Mouse (Mus musculus) limb, embryonic 11.5 days (tissue): ENCODE data around the gene Nelfa. TPM values are rescaled to one million over a fixed set of nuclear protein-coding genes. Genes with fewer than 3 reads are reported as not detected.
A peak's percentile ranks its signal among the peaks of the same experiment; 100 is the strongest.

Source experiments
- ATAC-seq: fragments of 200-750 bp; cut with Nextera tagmentation; 2 replicates; pipeline ENCODE4 v1.8.0; 2017; ENCODE audit warnings: low read depth; ENCODE audit not compliant: insufficient number of reproducible peaks, low FRiP score, low TSS enrichment
- DNase-seq: peaks from one replicate; pipeline ENCODE4 v3.0.0-alpha.2; 2015; ENCODE audit warnings: low spot score
- H3K27ac ChIP-seq: fragments of 300-500 bp; sonication (generic); replicated peaks from 2 replicates; pipeline ENCODE4 v1.5.1; 2014; ENCODE audit warnings: low read depth, mild to moderate bottlenecking, low read length
- H3K27me3 ChIP-seq: fragments of 300-500 bp; sonication (generic); 2 replicates; pipeline ENCODE4 v1.6.1; 2014; ENCODE audit warnings: mild to moderate bottlenecking, low read length, mixed read lengths; ENCODE audit not compliant: control insufficient read depth, insufficient read depth
- H3K36me3 ChIP-seq: fragments of 300-500 bp; sonication (generic); 2 replicates; pipeline ENCODE4 v1.6.1; 2014; ENCODE audit warnings: mild to moderate bottlenecking, low read length, moderate library complexity, mixed read lengths; ENCODE audit not compliant: control insufficient read depth, insufficient read depth
- H3K4me1 ChIP-seq: fragments of 300-500 bp; sonication (generic); 2 replicates; pipeline ENCODE4 v1.6.1; 2014; ENCODE audit warnings: low read length, mixed read lengths; ENCODE audit not compliant: control insufficient read depth, insufficient read depth
- H3K4me2 ChIP-seq: fragments of 300-500 bp; sonication (generic); 2 replicates; pipeline ENCODE4 v1.6.1; 2014; ENCODE audit warnings: low read depth, mild to moderate bottlenecking, moderate library complexity; ENCODE audit not compliant: severe bottlenecking
- H3K4me3 ChIP-seq: fragments of 300-500 bp; sonication (generic); 2 replicates; pipeline ENCODE4 v1.5.1; 2014; ENCODE audit warnings: low read depth, low read length
- H3K9ac ChIP-seq: fragments of 300-500 bp; sonication (generic); 2 replicates; pipeline ENCODE4 v1.6.1; 2014; ENCODE audit warnings: mild to moderate bottlenecking, low read length
- H3K9me3 ChIP-seq: fragments of 300-500 bp; sonication (generic); 2 replicates; pipeline ENCODE4 v1.6.1; 2016; ENCODE audit warnings: low read length; ENCODE audit not compliant: control insufficient read depth
- WGBS: fragments of 180-500 bp; shearing (Covaris S2); extraction: QIAGEN DNeasy Blood & Tissue Kit; methylation state at CpG from one replicate; pipeline ENCODE4 v1.1.7; 2014; 5-methylcytosine and 5-hydroxymethylcytosine counted together
- polyA plus RNA-seq: library from polyadenylated mRNA; unstranded; fragments of >200 nt; fragmentation: Nextera tagmentation; extraction: Ambion mirVana; gene quantifications from 2 replicates; pipeline ENCODE4 v1.2.1, GENCODE M21; 2014

Nelfa gene
- 71.0 and 78.7 TPM in 2 replicates for polyA plus RNA-seq

GRCm38 (mm10) chr5:33936120-33936707 lies at the start of gene Nelfa:
TSS of gene Nelfa (minus strand) at chr5:33936413.
- peak within 1 kb of the TSS; percentile 65 for H3K4me2 ChIP-seq
- H3K27me3 ChIP-seq, result no peaks in the 10 kb centered on the region
- H3K9ac ChIP-seq, result peak within 1 kb of the TSS; percentile 94
- H3K36me3 ChIP-seq, result no peaks in the 10 kb centered on the region
- under 1% methylated on average over 61 of the region's 61 CpGs for WGBS
- peak within 1 kb of the TSS; percentile 74 for H3K4me3 ChIP-seq
- H3K9me3 ChIP-seq, result peaks cover 3% of the 10 kb centered on the region; the same call in 1 of the 2 replicates
- H3K4me1 ChIP-seq, result 0 out of 2 replicates have a peak, but pooled peaks cover 8% of the 10 kb centered on the region
- ATAC-seq (peak; percentile 97), DNase-seq (peak; percentile 99)
- H3K27ac ChIP-seq, result peak within 1 kb of the TSS; percentile 89

- H3K36me3 ChIP-seq, result no peaks in the 10 kb centered on the region
- DNase-seq (peak; percentile 94), ATAC-seq (peak; percentile 82)
- H3K27me3 ChIP-seq, result no peaks in the 10 kb centered on the region
- under 1% methylated on average over 84 of the region's 88 CpGs for WGBS
- peak within 1 kb of the TSS; percentile 80 for H3K4me2 ChIP-seq
- peak within 1 kb of the TSS; percentile 30; the same call in 1 of the 2 replicates for H3K27ac ChIP-seq
- H3K9ac ChIP-seq, result peak within 1 kb of the TSS; percentile 63
- peak within 1 kb of the TSS; percentile 92 for H3K4me3 ChIP-seq
- no peaks in the 10 kb centered on the region for H3K9me3 ChIP-seq
- H3K4me1 ChIP-seq, result peaks cover 4% of the 10 kb centered on the region; the same call in 1 of the 2 replicates
Measured at GRCm38 (mm10) chr5:33983309-33984121, 47.3 kb upstream of the Nelfa start, which contains the start of gene Gm1673. TSS of gene Gm1673 (plus strand) at chr5:33983433.

GRCm38 (mm10) chr5:33982731-33983259 lies 46.6 kb upstream of the Nelfa start:
- Histone ChIP-seq H3K9ac (peak overlapping the region; percentile 63), H3K4me1 (peaks cover 4% of the 10 kb centered on the region; the same call in 1 of the 2 replicates), H3K4me2 (peak overlapping the region; percentile 80), H3K36me3 (no peaks in the 10 kb centered on the region), H3K27ac (no peak overlapping the region), H3K4me3 (peak overlapping the region; percentile 92), H3K27me3 (no peaks in the 10 kb centered on the region), H3K9me3 (no peaks in the 10 kb centered on the region)
- ATAC-seq, result 0 out of 2 replicates have a peak, but pooled peaks have one; percentile 8
- 5% methylated on average over 26 of the region's 26 CpGs for WGBS
- no peak for DNase-seq

- Histone ChIP-seq H3K4me2 (no peak overlapping the region), H3K4me1 (no peaks in the 10 kb centered on the region), H3K36me3 (no peaks in the 10 kb centered on the region), H3K9me3 (no peaks in the 10 kb centered on the region), H3K27me3 (no peaks in the 10 kb centered on the region), H3K4me3 (no peak overlapping the region), H3K9ac (no peak overlapping the region), H3K27ac (no peak overlapping the region)
- DNase-seq (no peak), ATAC-seq (no peak)
- 51% methylated on average over 3 of the region's 3 CpGs for WGBS
Measured at GRCm38 (mm10) chr5:33976267-33976666, 40.1 kb upstream of the Nelfa start.

GRCm38 (mm10) chr5:33974736-33975135 lies 38.5 kb upstream of the Nelfa start:
- H3K9me3 ChIP-seq, result no peaks in the 10 kb centered on the region
- no peaks in the 10 kb centered on the region for H3K27me3 ChIP-seq
- H3K9ac ChIP-seq, result no peak overlapping the region
- no peak for DNase-seq
- no peak overlapping the region for H3K4me2 ChIP-seq
- H3K27ac ChIP-seq, result no peak overlapping the region
- no peaks in the 10 kb centered on the region for H3K4me1 ChIP-seq
- ATAC-seq, result no peak
- H3K4me3 ChIP-seq, result no peak overlapping the region
- WGBS, result 59% methylated on average over 2 of the region's 2 CpGs
- no peaks in the 10 kb centered on the region for H3K36me3 ChIP-seq

GRCm38 (mm10) chr5:33959382-33959781 lies 23.2 kb upstream of the Nelfa start:
- ATAC-seq, result no peak
- no peak for DNase-seq
- Histone ChIP-seq H3K4me1 (no peaks in the 10 kb centered on the region), H3K4me3 (no peak overlapping the region), H3K36me3 (no peaks in the 10 kb centered on the region), H3K9me3 (peaks cover under 1% of the 10 kb centered on the region; the same call in 1 of the 2 replicates), H3K27me3 (no peaks in the 10 kb centered on the region), H3K27ac (no peak overlapping the region), H3K9ac (no peak overlapping the region), H3K4me2 (no peak overlapping the region)
- WGBS, result 88% methylated on average over 4 of the region's 4 CpGs

- no peaks in the 10 kb centered on the region for H3K36me3 ChIP-seq
- no peaks in the 10 kb centered on the region for H3K27me3 ChIP-seq
- no peak overlapping the region for H3K4me2 ChIP-seq
- no peak for ATAC-seq
- no peak overlapping the region for H3K27ac ChIP-seq
- 57% methylated on average over 4 of the region's 4 CpGs for WGBS
- DNase-seq, result no peak
- no peaks in the 10 kb centered on the region for H3K4me1 ChIP-seq
- peaks cover 7% of the 10 kb centered on the region; the same call in 1 of the 2 replicates for H3K9me3 ChIP-seq
- no peak overlapping the region for H3K4me3 ChIP-seq
- H3K9ac ChIP-seq, result no peak overlapping the region
Measured at GRCm38 (mm10) chr5:33955868-33956267, 19.7 kb upstream of the Nelfa start.

- H3K27ac ChIP-seq, result no peak overlapping the region
- no peaks in the 10 kb centered on the region for H3K27me3 ChIP-seq
- no peak overlapping the region for H3K9ac ChIP-seq
- H3K36me3 ChIP-seq, result no peaks in the 10 kb centered on the region
- WGBS, result 38% methylated on average over 10 of the region's 10 CpGs
- no peaks in the 10 kb centered on the region for H3K4me1 ChIP-seq
- peak; percentile 67 for DNase-seq
- no peak for ATAC-seq
- no peak overlapping the region for H3K4me2 ChIP-seq
- H3K9me3 ChIP-seq, result peaks cover 7% of the 10 kb centered on the region; the same call in 1 of the 2 replicates
- H3K4me3 ChIP-seq, result no peak overlapping the region
Measured at GRCm38 (mm10) chr5:33954354-33954753, 18.1 kb upstream of the Nelfa start.
